ENCODE assay signal across 9 mouse cellular contexts in genomic region chr4:129928949-129929348, GRCm38 (mm10). TPM values are rescaled to one million over a fixed set of nuclear protein-coding genes. Genes with fewer than 3 reads are reported as not detected.
DNase-seq lines count a peak whose midpoint lies in the region; ATAC-seq and TF ChIP-seq lines count a peak whose summit lies in the region.
"Had no signal": no experiment of that assay in that cellular context is flagged by ENCODE, and none has a peak within 500 bp of the region (broad histone marks: within the 10 kb centered on the region; RNA-seq: fewer than 3 reads in every experiment).

Gene Spocd1, plus strand, starts transcription at chr4:129929249.

- TF ChIP-seq CTCF in heart, postnatal 0 days (IDR thresholded peaks at IDR 0.05; ENCODE audit: low read depth) = no peak

- H3K27ac ChIP-seq in heart, postnatal 0 days (ENCODE audit: low read depth) = no peak within 1 kb of the TSS
- no peak within 1 kb of the TSS for H3K27ac ChIP-seq in brown adipose tissue, adult 24 weeks (replicated peaks; ENCODE audit: low read depth, low read length)
- no peak within 1 kb of the TSS for H3K27ac ChIP-seq in hindbrain, embryonic 16.5 days (ENCODE audit: low read depth, low read length)
- H3K27ac ChIP-seq in midbrain, embryonic 15.5 days = no peak within 1 kb of the TSS

- H3K27me3 ChIP-seq in heart, postnatal 0 days (ENCODE audit: control insufficient read depth, insufficient read depth, low read length) = no peaks in the 10 kb centered on the region
- H3K27me3 ChIP-seq in hindbrain, embryonic 16.5 days (replicated peaks; ENCODE audit: control insufficient read depth, insufficient read depth, low read length) = no peaks in the 10 kb centered on the region
- H3K27me3 ChIP-seq in midbrain, embryonic 15.5 days (replicated peaks) = 0 out of 2 replicates have a peak, but pooled peaks cover 4% of the 10 kb centered on the region

- no peak for TF ChIP-seq EP300 in heart, postnatal 0 days (IDR thresholded peaks at IDR 0.05; ENCODE audit: low read depth)

- no peak for ATAC-seq in heart, postnatal 0 days (ENCODE audit: insufficient read depth, low read depth)
- ATAC-seq in hindbrain, embryonic 16.5 days = no peak
- no peak for ATAC-seq in midbrain, embryonic 15.5 days (replicated peaks)

- H3K4me2 ChIP-seq in heart, postnatal 0 days (ENCODE audit: low read depth, low read length) = peak within 1 kb of the TSS; percentile 53
- H3K4me2 ChIP-seq in hindbrain, embryonic 16.5 days (ENCODE audit: low read length) = peak within 1 kb of the TSS; percentile 46
- peak within 1 kb of the TSS; percentile 29; the same call in 1 of the 2 replicates for H3K4me2 ChIP-seq in midbrain, embryonic 15.5 days

- H3K9me3 ChIP-seq in heart, postnatal 0 days (replicated peaks; ENCODE audit: control insufficient read depth, low read length) = peaks cover 3% of the 10 kb centered on the region; the same call in 1 of the 2 replicates
- H3K9me3 ChIP-seq in hindbrain, embryonic 16.5 days (ENCODE audit: control insufficient read depth, low read length) = no peaks in the 10 kb centered on the region
- H3K9me3 ChIP-seq in midbrain, embryonic 15.5 days = no peaks in the 10 kb centered on the region

- no peak for DNase-seq in heart, postnatal 0 days (ENCODE audit: low spot score)
- DNase-seq in heart, adult 18-20 months = no peak
- DNase-seq in cerebellum, postnatal 10 days = no peak
- no peak for DNase-seq in adrenal gland, adult 18-20 months (ENCODE audit: low spot score in 2 of 2)
- DNase-seq in right cerebral cortex, postnatal 10 days (ENCODE audit: low spot score in 2 of 2) = no peak

- WGBS in heart, postnatal 0 days = 38% methylated on average over 4 of the region's 4 CpGs
- 49% methylated on average over 4 of the region's 4 CpGs for WGBS in hindbrain, embryonic 16.5 days
- WGBS in midbrain, embryonic 15.5 days = 45% methylated on average over 4 of the region's 4 CpGs

- peaks cover 15% of the 10 kb centered on the region for H3K4me1 ChIP-seq in heart, postnatal 0 days (ENCODE audit: control insufficient read depth, insufficient read depth)
- no peaks in the 10 kb centered on the region for H3K4me1 ChIP-seq in brown adipose tissue, adult 24 weeks (ENCODE audit: control insufficient read depth, insufficient read depth, insufficient read length, low read length)
- peaks cover 6% of the 10 kb centered on the region for H3K4me1 ChIP-seq in hindbrain, embryonic 16.5 days (ENCODE audit: control insufficient read depth, insufficient read depth, low read depth, low read length)
- H3K4me1 ChIP-seq in midbrain, embryonic 15.5 days = peaks cover 9% of the 10 kb centered on the region

- H3K9ac ChIP-seq in heart, postnatal 0 days (replicated peaks; ENCODE audit: low read depth, low read length) = no peak within 1 kb of the TSS; the same call in 1 of the 2 replicates
- peak within 1 kb of the TSS; percentile 14; the same call in 1 of the 2 replicates for H3K9ac ChIP-seq in hindbrain, embryonic 16.5 days (ENCODE audit: low read depth, low read length)
- no peak within 1 kb of the TSS for H3K9ac ChIP-seq in midbrain, embryonic 15.5 days

- H3K4me3 ChIP-seq in heart, postnatal 0 days (ENCODE audit: low read depth, low read length) = no peak within 1 kb of the TSS
- 0 out of 2 replicates have a peak within 1 kb of the TSS, but pooled peaks have one; percentile 40 for H3K4me3 ChIP-seq in brown adipose tissue, adult 24 weeks (ENCODE audit: insufficient read depth, low read depth, low read length)
- H3K4me3 ChIP-seq in hindbrain, embryonic 16.5 days (ENCODE audit: low read length) = 0 out of 2 replicates have a peak within 1 kb of the TSS, but pooled peaks have one; percentile 11
- H3K4me3 ChIP-seq in midbrain, embryonic 15.5 days = peak within 1 kb of the TSS; percentile 3; the same call in 1 of the 2 replicates

- H3K36me3 ChIP-seq in heart, postnatal 0 days (replicated peaks; ENCODE audit: control insufficient read depth, insufficient read depth, low read length) = no peaks in the 10 kb centered on the region
- H3K36me3 ChIP-seq in hindbrain, embryonic 16.5 days (ENCODE audit: control insufficient read depth, insufficient read depth, low read length) = no peaks in the 10 kb centered on the region
- no peaks in the 10 kb centered on the region for H3K36me3 ChIP-seq in midbrain, embryonic 15.5 days (replicated peaks)

RNA-seq across cellular contexts. Expression of gene Spocd1, which starts in this region (rescaled TPM):
- 0.70 TPM in 1 of 2 replicates, not detected in the other for total RNA-seq in heart, postnatal 0 days (2014; rRNA removed; ENCODE audit: low replicate concordance)
- polyA plus RNA-seq in heart, postnatal 0 days (2015; fragmentation: Nextera tagmentation; extraction: Ambion mirVana) = 0.04 and 0.05 TPM in 2 replicates
- total RNA-seq in heart, adult 18-20 months (2021) = not detected
- not detected in 2 replicates for polyA plus RNA-seq in brown adipose tissue, adult 24 weeks (2012; ENCODE audit: insufficient read depth, insufficient read length, missing spikeins)
- polyA plus RNA-seq in hindbrain, embryonic 16.5 days (2015; fragmentation: Nextera tagmentation; extraction: Ambion mirVana) = not detected in 2 replicates
- polyA plus RNA-seq in midbrain, embryonic 15.5 days (2015; fragmentation: Nextera tagmentation; extraction: Ambion mirVana) = not detected in 2 replicates
- under 1 TPM; 0.51 to 0.53 TPM for total RNA-seq in adrenal gland, adult 18-20 months (2021)
- total RNA-seq: gastrocnemius, postnatal 10 days had no signal
